Mouse (Mus musculus) right cerebral cortex, postnatal 10 days (tissue): ENCODE measurements around the gene Ubqln2.

ENCODE experiments used
- DNase-seq, 2 experiments: peaks; one replicate each; pipeline ENCODE4 v3.0.0; 2021; ENCODE audit warnings: low spot score in 2 of 2

Ubqln2 gene

DNA sequence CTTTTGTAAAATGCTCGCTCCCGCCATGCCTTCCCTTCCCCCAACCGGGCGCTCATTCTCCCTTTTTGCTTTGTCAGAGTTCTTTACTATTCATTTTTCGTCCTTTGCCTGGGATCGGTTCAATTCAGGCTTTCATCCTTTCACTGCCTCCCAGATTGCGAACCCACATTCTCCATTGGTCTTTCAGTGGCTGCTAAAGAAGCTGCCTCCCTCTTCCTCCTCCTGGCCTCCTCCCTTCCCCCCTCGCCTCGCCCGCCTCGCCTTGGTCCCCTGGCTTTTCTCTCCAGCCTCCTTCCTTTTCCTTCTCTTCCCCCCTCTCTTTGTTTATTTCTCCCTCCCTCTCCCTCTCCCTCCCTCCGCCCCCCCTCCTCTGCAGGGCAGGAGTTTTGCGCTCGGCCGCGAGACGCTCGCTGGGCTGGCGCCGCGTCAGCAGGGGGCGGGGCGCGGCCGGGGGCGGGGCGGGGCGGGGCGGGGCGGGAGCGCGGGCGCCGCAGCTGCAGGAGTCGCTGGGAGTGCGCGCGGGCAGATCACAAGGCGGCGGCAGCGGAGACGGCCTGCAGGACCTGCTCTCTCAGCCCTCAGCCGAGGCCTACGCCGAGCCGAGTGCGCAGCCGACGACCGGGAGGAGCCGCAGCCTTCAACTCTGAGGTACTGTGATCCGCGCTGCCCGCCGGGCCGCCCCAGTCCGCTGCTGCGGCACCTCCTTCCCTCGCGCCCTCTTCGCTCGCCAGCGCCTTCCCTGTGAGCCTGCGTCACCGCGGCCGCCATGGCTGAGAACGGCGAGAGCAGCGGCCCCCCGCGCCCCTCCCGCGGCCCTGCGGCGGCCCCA is at the start of gene Ubqln2:
Ubqln2 (plus strand) TSS at position 540 of the 829 bp plus-strand sequence.
- peak; percentile 85 to 86 for DNase-seq

DNA sequence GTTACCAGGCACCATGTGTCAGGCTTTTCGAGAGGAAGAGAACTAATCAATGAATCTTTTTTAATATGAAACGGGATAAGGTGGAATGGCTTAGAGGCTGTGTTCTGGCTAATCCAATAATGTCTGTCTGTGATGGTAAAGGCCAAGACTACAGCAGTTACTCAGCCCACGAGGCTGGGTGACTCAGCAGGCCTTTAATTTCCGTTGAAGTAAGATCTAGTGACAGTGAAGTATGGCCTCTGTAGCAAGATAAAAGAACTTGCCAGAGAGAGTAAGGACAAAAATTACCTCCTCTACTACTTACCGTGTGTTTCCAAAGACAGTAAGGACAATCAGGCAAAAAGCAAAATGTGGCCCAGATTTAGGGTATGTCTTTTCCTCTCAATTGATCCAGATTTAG is 46.1 kb upstream of the Ubqln2 start:
- no peak for DNase-seq

DNA sequence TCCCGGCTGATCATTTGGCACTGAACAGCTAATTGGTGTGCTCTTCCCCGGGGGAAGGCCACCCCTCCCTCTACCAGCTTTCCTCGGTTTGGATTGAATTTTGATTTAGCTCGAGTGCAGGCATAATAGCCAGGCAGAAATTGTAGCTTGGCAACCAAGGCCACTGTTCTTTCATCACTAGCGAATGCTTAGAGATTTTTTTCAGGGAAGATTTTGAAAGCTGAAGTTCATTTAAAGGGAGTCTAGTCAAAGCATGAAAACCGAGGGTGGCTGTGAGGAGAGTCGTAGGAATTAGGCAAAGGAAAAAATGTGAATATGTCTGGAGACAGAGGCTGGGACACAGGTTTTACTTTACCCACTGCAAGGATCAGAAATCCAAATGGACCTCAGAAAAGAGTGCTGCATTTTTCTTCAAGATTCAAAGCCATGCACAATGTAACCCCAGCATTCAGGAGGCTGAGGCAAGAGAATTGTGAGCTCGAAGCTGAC is 21.2 kb upstream of the Ubqln2 start:
- DNase-seq = peak; percentile 28 to 40

DNA sequence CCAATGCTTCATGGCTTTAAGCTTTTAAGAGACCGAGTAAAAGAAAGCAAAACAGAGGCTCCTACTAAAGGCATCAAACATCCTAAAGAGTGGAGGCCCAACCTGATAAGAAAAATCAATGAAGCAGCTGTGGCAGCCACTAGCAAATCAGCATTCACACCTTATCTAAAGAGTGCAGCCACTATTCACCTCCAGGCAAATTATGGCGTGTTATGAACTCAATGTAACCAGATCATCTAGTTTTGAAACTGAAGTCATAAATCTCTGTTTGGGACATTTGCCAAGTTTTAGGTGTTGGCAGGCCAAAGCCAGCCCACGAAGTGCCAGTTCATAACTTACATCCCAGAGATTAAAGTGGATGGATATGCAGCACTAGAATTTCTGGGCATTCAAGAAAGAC is 5.7 kb upstream of the Ubqln2 start:
- DNase-seq = no peak

DNA sequence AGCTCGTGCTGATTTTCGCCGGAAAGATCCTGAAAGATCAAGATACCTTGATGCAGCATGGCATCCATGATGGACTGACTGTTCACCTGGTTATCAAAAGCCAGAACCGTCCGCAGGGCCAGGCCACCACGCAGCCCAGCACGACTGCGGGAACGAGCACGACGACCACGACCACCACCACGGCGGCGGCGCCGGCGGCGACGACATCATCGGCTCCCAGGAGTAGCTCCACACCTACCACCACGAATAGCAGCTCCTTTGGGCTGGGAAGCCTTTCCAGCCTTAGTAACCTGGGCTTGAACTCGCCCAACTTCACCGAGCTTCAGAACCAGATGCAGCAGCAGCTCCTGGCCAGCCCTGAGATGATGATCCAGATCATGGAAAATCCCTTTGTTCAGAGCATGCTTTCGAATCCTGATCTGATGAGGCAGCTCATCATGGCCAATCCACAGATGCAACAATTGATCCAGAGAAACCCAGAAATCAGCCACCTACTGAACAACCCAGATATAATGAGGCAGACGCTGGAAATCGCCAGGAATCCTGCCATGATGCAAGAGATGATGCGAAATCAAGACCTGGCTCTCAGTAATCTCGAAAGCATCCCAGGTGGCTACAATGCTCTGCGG is 752 bp downstream of the Ubqln2 start:
- DNase-seq = peak; percentile 47 to 50

DNA sequence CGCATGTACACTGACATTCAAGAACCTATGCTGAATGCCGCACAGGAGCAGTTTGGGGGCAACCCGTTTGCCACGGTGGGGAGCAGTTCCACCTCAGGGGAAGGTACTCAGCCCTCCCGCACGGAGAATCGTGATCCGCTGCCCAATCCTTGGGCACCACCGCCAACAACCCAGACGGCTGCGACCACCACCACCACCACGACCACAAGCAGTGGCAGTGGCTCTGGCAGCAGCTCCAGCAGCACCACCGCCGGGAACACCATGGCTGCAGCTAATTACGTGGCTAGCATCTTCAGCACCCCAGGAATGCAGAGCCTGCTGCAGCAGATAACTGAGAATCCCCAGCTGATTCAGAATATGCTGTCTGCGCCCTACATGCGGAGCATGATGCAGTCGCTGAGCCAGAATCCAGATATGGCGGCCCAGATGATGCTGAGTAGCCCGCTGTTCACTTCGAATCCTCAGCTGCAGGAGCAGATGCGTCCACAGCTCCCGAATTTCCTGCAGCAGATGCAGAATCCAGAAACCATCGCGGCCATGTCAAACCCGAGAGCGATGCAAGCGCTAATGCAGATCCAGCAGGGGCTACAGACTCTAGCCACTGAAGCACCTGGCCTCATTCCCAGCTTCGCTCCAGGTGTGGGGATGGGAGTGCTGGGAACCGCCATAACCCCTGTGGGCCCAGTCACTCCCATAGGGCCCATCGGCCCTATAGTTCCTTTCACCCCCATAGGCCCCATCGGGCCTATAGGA is 1.4 kb downstream of the Ubqln2 start:
- peak; percentile 38 to 39 for DNase-seq

DNA sequence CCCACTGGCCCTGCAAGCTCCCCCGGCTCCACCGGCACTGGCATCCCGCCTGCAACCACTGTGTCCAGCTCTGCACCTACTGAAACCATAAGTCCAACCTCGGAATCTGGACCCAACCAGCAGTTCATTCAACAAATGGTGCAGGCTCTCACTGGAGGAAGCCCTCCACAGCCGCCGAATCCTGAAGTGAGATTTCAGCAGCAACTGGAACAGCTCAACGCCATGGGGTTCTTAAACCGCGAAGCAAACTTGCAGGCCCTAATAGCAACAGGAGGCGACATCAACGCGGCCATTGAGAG is 2.0 kb downstream of the Ubqln2 start:
- DNase-seq = peak in 1 of 2 experiments; percentile 23

DNA sequence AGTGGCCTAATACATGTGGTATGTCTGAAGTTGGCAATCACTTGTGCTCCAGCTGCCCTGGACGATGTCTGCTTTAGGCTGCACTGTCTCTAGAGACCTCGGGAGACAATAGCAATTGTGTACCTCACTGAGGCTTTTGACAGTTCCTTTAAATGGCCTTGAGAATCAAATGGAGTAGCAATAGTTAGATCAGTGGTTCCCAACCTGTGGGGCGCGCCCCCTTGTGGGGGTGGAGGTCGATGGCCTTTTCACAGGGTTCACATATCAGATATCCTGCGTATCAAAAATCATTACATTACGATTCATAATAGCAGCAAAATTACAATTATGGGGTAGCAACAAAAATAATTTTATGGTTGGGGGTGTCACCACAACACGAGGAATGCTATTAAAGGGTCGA is 7.9 kb downstream of the Ubqln2 start:
- DNase-seq = peak in 1 of 2 experiments; percentile 30

DNA sequence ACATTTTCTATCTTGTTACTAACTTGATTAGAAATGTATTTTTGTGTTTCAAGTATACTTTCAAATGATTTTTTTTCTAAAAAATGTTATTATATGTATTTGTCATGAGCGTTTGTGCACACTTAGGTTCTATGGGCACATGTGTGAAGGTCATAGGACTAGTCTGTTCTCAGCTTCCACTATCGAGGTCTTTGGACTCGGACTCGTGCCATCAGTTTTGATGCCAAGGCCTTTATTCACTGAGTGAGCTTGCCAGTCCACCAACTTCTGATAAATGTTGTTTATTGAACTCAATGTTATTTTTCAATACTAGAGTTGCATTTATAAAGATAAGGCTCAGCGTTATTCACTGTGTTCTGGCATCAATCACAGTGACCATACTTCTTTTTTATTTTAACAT is 17.5 kb downstream of the Ubqln2 start:
- no peak for DNase-seq

DNA sequence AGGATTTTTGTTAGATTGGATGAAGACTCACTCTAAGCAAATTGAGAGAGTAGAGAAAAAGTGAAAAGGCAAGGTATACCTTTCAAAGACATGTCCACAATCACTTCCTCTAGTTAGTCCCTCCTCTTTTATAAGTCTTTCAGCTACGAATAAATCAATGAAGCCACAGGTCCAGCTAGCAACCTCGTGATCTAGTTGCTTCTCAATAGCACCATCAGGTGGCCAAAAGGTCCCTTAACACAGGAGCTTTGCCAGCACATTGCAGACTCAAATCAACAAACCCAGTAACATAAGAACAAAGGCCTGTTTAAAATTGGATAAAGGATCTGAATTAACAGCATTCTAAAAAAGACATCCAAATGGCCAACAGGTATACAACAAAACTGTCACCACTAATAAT is 30.4 kb downstream of the Ubqln2 start:
- peak in 1 of 2 experiments; percentile 20 for DNase-seq
